Mouse (Mus musculus) lung, postnatal 0 days (tissue): ENCODE measurements at regions not wholly inside any gene's neighbourhood (a gene's known extent, or its start where the extent isn't known, plus 50 kb on each side); places are given as distances from the start of the nearest gene placed in this dataset.

ENCODE experiments used
- CTCF ChIP-seq: IDR thresholded peaks from 2 replicates; pipeline ENCODE4 v1.5.1; 2016; ENCODE audit warnings: antibody characterized with exemption, mild to moderate bottlenecking
- EP300 ChIP-seq: IDR thresholded peaks from 2 replicates; pipeline ENCODE4 v1.6.1; 2016; ENCODE audit warnings: antibody characterized with exemption, mild to moderate bottlenecking, control low read depth

DNA sequence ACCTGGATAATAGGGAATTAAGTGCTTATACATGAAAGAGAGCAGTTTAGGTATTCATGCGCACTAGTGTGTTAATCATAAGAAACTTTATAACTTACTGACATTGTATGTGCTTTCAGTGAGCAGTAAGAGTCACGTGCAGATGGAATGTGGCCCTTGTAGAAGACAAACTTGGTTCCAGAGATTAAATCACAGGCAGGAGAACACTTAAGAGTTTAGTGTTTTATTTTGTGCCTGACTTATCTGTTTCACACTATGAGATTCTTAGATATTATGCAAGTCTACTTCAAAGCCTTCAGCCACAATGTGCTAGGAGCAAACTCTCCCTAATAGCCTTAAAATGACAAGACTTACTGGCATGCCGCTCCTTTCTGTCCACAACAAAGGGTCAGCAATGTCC lies 296.8 kb downstream of the Gja1 start:
- TF ChIP-seq CTCF, result no peak
- peak; percentile 89 for TF ChIP-seq EP300
